Mouse (Mus musculus) myocyte (in vitro differentiated cells): ENCODE measurements around the gene Zfp68. TPM values are rescaled to one million over a fixed set of nuclear protein-coding genes. Genes with fewer than 3 reads are reported as not detected.

Experiments
- H3K27me3 ChIP-seq: one replicate; pipeline ENCODE4 v1.6.1; 2011; ENCODE audit not compliant: control insufficient read depth, insufficient read depth, insufficient read length
- H3K36me3 ChIP-seq: one replicate; pipeline ENCODE4 v1.6.1; 2011; ENCODE audit not compliant: control insufficient read depth, insufficient read depth
- H3K4me2 ChIP-seq: one replicate; pipeline ENCODE4 v1.6.1; 2011; ENCODE audit warnings: low read depth, control low read depth
- H3K4me3 ChIP-seq: one replicate; pipeline ENCODE4 v1.5.1; 2011; ENCODE audit warnings: mild to moderate bottlenecking, control low read depth, moderate library complexity
- H3K79me2 ChIP-seq: one replicate; pipeline ENCODE4 v1.6.1; 2011; ENCODE audit not compliant: control insufficient read depth, insufficient read depth
- H3ac ChIP-seq: one replicate; pipeline ENCODE4 v1.6.1; 2011; ENCODE audit not compliant: control insufficient read depth, insufficient read length
- CEBPB ChIP-seq: IDR thresholded peaks from 2 replicates; pipeline ENCODE4 v1.6.1; 2011; ENCODE audit warnings: mild to moderate bottlenecking, moderate library complexity; ENCODE audit not compliant: poor library complexity, insufficient read depth, severe bottlenecking
- E2F4 ChIP-seq: IDR thresholded peaks from one replicate; pipeline ENCODE4 v1.6.1; 2011; ENCODE audit warnings: mild to moderate bottlenecking, control low read depth, moderate library complexity; ENCODE audit not compliant: insufficient read depth
- MAX ChIP-seq: IDR thresholded peaks from one replicate; pipeline ENCODE4 v1.6.1; 2011; ENCODE audit warnings: low read depth, mild to moderate bottlenecking, control low read depth
- MYOD1 ChIP-seq, 3 experiments: IDR thresholded peaks; one replicate each; pipeline ENCODE4 v1.6.1; 2011; ENCODE audit warnings: control low read depth in 2 of 3, low read depth in 2 of 3, mild to moderate bottlenecking in 2 of 3, moderate library complexity in 1 of 3; ENCODE audit not compliant: insufficient read length in 2 of 3, control insufficient read depth in 1 of 3
- MYOG ChIP-seq, 3 experiments: IDR thresholded peaks; one replicate each; pipeline ENCODE4 v1.6.1; 2011; ENCODE audit warnings: control low read depth in 2 of 3, low read depth in 2 of 3, mild to moderate bottlenecking in 2 of 3; ENCODE audit not compliant: insufficient read length in 2 of 3, control insufficient read depth in 1 of 3, insufficient read depth in 1 of 3
- POLR2A ChIP-seq: IDR thresholded peaks from one replicate; pipeline ENCODE4 v1.6.1; 2011; ENCODE audit warnings: low read depth, mild to moderate bottlenecking, control low read depth, moderate library complexity; ENCODE audit not compliant: insufficient read length
- POLR2AphosphoS2 ChIP-seq: IDR thresholded peaks from one replicate; pipeline ENCODE4 v1.6.1; 2011; ENCODE audit warnings: low read depth, control low read depth; ENCODE audit not compliant: insufficient read length
- REST ChIP-seq: IDR thresholded peaks from one replicate; pipeline ENCODE4 v1.6.1; 2011; ENCODE audit warnings: mild to moderate bottlenecking, control low read depth, moderate library complexity; ENCODE audit not compliant: insufficient read depth, insufficient read length
- SRF ChIP-seq: IDR thresholded peaks from one replicate; pipeline ENCODE4 v1.6.1; 2011; ENCODE audit warnings: low read depth; ENCODE audit not compliant: control insufficient read depth, insufficient read length
- TCF12 ChIP-seq: IDR thresholded peaks from one replicate; pipeline ENCODE4 v1.6.1; 2011; ENCODE audit warnings: mild to moderate bottlenecking, control low read depth; ENCODE audit not compliant: poor library complexity, insufficient read depth, severe bottlenecking
- TCF3 ChIP-seq: IDR thresholded peaks from one replicate; pipeline ENCODE4 v1.6.1; 2011; ENCODE audit warnings: low read depth, control low read depth; ENCODE audit not compliant: insufficient read length
- USF1 ChIP-seq: IDR thresholded peaks from one replicate; pipeline ENCODE4 v1.6.1; 2011; ENCODE audit warnings: low read depth, mild to moderate bottlenecking, control low read depth, moderate library complexity
- polyA plus RNA-seq: library from polyadenylated mRNA; unstranded; fragments of >200 nt; fragmentation: generic; extraction: Trizol; gene quantifications from one replicate; pipeline ENCODE4 v1.2.1, GENCODE M21; 2012; ENCODE audit warnings: missing spikeins

Zfp68 gene
- 5.7 TPM for polyA plus RNA-seq

GRCm38 (mm10) chr5:138619211-138620128 lies at the start of gene Zfp68:
Gene Zfp68, minus strand, starts transcription at chr5:138619761.
- peaks cover 33% of the 10 kb centered on the region for H3K79me2 ChIP-seq

GRCm38 (mm10) chr5:138658922-138659321 lies 39.4 kb upstream of the Zfp68 start:
- H3K4me3 ChIP-seq, result no peak overlapping the region
- TF ChIP-seq POLR2A, result no peak
- no peak for TF ChIP-seq USF1
- TF ChIP-seq MAX, result no peak
- no peak for TF ChIP-seq POLR2AphosphoS2
- no peak for TF ChIP-seq TCF3
- TF ChIP-seq CEBPB, result no peak
- TF ChIP-seq REST, result no peak
- TF ChIP-seq MYOD1 (IDR thresholded peaks at IDR 0.05; ENCODE audit: control insufficient read depth in 1 of 3, insufficient read length in 2 of 3, low read depth in 2 of 3), result no peak
- no peak for TF ChIP-seq E2F4
- no peak for TF ChIP-seq SRF

More at GRCm38 (mm10) chr5:138619211-138620128, at the start of gene Zfp68:
- Histone ChIP-seq H3K36me3 (peaks cover 24% of the 10 kb centered on the region), H3K27me3 (no peaks in the 10 kb centered on the region), H3K4me3 (peak within 1 kb of the TSS; percentile 49), H3K4me2 (peak within 1 kb of the TSS; percentile 82), H3ac (peak within 1 kb of the TSS; percentile 75)
- TF ChIP-seq SRF (no peak), POLR2A (peak; percentile 98), MAX (no peak), MYOD1 (IDR thresholded peaks at IDR 0.05; ENCODE audit: control insufficient read depth in 1 of 3, insufficient read length in 2 of 3, low read depth in 2 of 3) (peak in 2 of 3 experiments; percentile 12 to 19), TCF12 (no peak), USF1 (no peak), POLR2AphosphoS2 (peak; percentile 98)

GRCm38 (mm10) chr5:138657854-138658253 lies 38.3 kb upstream of the Zfp68 start:
- H3K79me2 ChIP-seq, result no peaks in the 10 kb centered on the region
- no peak overlapping the region for H3K4me3 ChIP-seq
- TF ChIP-seq USF1, result no peak
- TF ChIP-seq MYOD1 (IDR thresholded peaks at IDR 0.05; ENCODE audit: control insufficient read depth in 1 of 3, insufficient read length in 2 of 3, low read depth in 2 of 3), result no peak
- TF ChIP-seq CEBPB, result no peak
- TF ChIP-seq SRF, result no peak
- TF ChIP-seq REST, result no peak
- no peak for TF ChIP-seq POLR2AphosphoS2
- TF ChIP-seq MAX, result no peak
- no peak overlapping the region for H3ac ChIP-seq
- H3K4me2 ChIP-seq, result no peak overlapping the region
- no peaks in the 10 kb centered on the region for H3K27me3 ChIP-seq
- no peaks in the 10 kb centered on the region for H3K36me3 ChIP-seq

More at GRCm38 (mm10) chr5:138658922-138659321, 39.4 kb upstream of the Zfp68 start:
- H3K27me3 ChIP-seq, result no peaks in the 10 kb centered on the region
- H3K79me2 ChIP-seq, result no peaks in the 10 kb centered on the region
- H3K36me3 ChIP-seq, result no peaks in the 10 kb centered on the region
- no peak overlapping the region for H3K4me2 ChIP-seq
- no peak overlapping the region for H3ac ChIP-seq

- no peak overlapping the region for H3ac ChIP-seq
Observed at GRCm38 (mm10) chr5:138657407-138657806, 37.8 kb upstream of the Zfp68 start.

More at GRCm38 (mm10) chr5:138657407-138657806, 37.8 kb upstream of the Zfp68 start:
- H3K4me3 ChIP-seq, result no peak overlapping the region
- H3K4me2 ChIP-seq, result no peak overlapping the region
- H3K79me2 ChIP-seq, result no peaks in the 10 kb centered on the region
- no peaks in the 10 kb centered on the region for H3K27me3 ChIP-seq
- no peaks in the 10 kb centered on the region for H3K36me3 ChIP-seq
- TF ChIP-seq POLR2AphosphoS2 (no peak), TCF3 (no peak), USF1 (no peak), MAX (no peak), SRF (no peak), MYOD1 (IDR thresholded peaks at IDR 0.05; ENCODE audit: control insufficient read depth in 1 of 3, insufficient read length in 2 of 3, low read depth in 2 of 3) (no peak), TCF12 (no peak), CEBPB (no peak), MYOG (IDR thresholded peaks at IDR 0.05; ENCODE audit: control insufficient read depth in 1 of 3, insufficient read depth in 1 of 3, insufficient read length in 2 of 3, low read depth in 2 of 3) (no peak), REST (no peak), E2F4 (no peak), POLR2A (no peak)
